Mouse (Mus musculus): Measurements from ENCODE around the gene Pakap.

Gene Pakap

DNA sequence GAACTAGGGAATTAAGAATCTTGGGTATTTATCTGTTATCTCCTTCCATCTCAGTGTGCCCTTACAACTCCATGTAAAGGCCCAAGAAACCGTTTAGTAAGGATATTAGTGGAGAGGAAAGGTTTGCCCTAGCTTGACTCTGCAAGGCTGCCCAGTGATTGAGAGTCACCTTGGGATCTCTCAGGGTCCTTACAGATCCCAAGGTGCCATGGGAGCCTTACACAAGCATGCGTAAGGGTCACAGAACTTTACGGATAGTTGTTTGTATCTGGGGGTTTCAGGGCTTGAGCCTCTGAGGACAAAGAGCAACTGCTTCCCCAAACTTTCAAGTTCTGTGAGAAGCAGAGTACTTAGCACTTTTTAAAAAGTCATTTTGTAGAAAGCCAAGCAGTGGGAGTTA is 6.2 kb downstream of the Pakap start:
- DNase-seq (ENCODE audit: inconsistent ontology term): no peak

DNA sequence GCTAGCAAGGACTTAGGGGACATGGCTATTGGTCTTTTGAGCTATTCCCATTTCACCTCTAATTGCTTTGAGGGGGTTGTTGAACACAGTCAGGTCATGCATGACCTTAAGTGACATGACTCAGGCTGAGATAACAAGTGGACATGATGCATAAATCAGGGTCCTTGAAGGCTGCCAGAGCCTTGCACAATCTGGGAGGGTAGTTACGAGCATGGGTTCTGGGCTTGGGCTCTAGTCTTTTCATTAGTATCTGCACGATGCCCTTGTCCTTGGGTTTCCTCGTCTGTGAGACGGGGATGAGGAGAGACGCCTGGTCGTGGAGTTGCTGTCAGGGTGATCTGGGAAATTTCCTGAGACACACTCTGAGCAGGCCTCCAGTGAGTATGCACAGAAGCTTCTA is 6.7 kb downstream of the Pakap start:
- no peak for DNase-seq (ENCODE audit: inconsistent ontology term)

DNA sequence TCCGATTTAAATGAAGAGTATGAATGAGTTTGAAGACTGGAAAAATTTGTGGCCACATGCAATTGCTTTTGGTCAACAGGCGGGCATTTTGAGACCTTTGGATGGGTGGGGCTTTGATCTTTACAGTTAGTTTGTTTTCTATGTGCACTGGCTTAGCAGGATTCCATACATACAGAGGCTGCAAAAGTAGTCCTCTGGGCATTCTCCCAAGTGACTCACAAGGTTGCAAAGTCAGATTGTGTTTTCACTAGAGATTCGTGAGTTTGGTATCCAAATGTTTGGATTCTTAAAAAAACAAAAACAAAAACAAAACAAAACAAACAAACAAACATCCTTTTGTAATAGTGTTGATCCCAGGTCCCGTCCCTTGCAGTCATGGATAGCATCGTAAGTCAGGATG is 7.7 kb downstream of the Pakap start:
- no peak for DNase-seq (ENCODE audit: inconsistent ontology term)

DNA sequence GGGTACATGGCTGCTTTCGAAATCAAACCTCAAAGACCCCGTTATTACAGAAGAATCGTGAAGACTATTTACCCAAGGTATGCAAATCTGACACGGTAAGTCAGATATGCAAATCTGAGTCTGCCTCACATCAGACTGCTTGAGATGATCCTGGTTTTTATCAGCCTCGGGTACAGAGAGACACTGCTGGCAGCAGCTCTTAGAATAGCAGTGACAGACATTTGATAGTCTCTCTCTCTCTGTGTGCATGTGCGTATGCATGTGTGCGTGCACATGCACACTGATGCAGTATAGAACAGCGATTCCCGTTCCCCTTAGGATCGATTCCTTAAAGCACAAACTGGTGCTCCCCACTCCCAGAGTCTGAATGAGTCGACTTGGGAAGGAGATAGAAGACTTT is 8.1 kb downstream of the Pakap start:
- DNase-seq (ENCODE audit: inconsistent ontology term): no peak

DNA sequence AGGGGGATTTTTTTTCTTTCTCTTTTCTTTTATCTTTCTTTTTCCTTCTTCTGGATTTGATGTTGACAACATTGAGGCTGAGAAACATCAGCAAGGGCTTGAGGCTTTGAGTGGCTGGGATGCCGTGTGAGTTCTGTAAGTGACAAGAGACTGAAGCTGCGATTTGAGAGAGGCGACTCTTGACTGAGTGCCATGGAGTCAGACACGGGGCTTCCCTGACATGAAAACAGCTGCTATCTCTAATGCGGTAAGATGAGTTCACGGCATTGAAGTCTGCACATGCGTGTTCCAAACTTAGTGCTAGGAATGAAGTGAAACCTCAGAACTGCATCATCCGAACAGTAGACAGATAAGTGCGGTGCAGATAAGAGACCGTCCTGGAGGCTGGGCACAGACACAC is 11.7 kb downstream of the Pakap start:
- DNase-seq (ENCODE audit: inconsistent ontology term): no peak

DNA sequence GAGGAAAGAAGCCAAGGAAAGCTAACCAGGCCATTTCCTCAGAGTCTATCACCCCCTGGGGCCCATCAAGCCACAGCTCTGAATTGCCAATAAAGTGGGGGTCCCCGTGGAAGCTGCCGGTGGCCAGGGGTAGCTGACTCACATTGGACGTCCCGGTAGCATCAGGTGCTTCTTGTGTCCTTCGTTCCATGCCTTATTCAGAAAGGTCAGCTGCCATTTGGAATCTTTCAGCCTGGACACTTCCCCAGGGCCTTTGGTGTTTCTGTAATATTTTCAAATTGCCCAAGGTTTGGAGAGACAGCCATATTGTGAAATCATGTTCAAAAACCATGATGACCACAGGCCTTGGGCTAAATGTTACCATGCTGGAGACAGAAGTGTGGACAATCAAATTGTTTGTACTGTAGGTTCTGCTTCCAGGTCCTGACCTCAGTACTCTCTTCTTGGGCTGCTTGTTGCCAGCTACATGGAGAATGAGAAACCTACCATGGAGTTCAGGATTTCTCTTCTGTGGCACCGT is 17.4 kb downstream of the Pakap start:
- DNase-seq (ENCODE audit: inconsistent ontology term): no peak

DNA sequence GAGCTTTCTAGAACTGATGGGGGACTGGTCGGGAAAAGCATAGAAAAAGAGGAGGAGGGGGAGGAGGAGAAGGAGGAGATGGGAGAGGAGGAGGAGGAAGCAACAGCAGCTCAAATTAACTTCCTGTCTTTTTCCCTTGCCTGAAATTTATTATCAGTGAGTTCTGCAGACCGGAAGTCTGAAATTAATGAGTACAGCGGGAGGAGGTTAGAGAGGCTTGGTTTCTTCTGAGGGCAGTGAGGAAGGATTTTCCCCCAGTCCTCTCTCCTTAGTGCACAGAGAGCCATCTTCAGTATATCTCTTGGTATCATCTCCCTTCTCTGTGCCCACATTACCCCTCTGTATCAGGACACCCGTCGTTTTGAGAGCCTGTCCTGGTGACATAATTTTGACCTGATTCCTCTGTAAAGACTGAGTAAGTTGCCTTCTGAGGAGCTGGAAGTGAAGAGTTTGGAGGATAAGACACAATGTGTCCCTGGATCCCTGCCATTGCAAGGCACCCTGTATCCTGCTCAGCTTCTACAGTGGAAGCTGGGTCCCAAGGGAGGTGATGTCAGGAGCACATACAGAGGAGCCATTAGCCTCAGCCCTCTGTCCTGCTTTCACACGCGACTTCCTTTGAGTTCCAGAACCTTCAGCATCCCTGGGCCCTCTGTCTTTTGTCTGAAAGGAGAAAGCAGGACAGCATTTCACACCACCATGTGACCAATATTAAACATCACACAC is 19.1 kb downstream of the Pakap start:
- DNase-seq (ENCODE audit: inconsistent ontology term): no peak

DNA sequence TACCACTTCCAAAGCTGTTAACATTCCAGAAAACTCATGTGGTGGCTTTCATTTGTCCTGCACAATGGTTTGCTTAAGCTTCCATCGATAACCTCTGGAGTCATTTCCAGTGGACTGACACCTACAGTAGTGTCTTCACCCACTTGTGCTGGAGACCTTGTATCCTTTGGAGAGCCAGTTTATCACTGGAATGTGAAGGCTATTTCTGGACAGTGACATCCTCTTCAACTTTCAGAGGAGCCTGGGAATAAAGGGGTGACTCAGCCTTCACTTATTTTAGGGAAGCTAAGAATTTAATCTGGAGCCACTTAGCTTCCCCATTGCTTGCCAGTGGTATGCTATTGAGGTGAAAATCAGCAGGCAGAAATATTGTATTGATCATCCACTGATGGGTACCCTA is 20.4 kb downstream of the Pakap start:
- DNase-seq (ENCODE audit: inconsistent ontology term): peak; percentile 68

DNA sequence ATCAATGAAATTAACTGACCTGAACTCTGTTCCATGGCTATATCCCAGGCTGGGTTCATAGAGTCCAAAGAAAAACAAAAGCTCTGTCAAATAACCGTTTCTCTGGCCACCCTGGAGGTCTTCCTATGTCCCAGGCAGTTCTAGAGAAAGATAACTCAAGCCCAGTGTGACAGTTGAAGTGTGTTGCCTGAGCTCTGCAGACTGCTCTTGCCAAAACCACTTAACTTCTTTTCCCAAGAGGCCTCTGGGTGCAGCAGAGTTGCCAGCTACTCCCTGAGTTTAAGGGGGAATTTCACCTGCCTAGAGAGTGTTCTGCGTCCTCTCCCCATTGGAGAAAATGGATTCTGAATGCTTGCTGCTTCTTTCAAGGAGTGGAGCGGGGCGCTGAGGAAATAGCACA is 24.8 kb downstream of the Pakap start:
- no peak for DNase-seq (ENCODE audit: inconsistent ontology term)

DNA sequence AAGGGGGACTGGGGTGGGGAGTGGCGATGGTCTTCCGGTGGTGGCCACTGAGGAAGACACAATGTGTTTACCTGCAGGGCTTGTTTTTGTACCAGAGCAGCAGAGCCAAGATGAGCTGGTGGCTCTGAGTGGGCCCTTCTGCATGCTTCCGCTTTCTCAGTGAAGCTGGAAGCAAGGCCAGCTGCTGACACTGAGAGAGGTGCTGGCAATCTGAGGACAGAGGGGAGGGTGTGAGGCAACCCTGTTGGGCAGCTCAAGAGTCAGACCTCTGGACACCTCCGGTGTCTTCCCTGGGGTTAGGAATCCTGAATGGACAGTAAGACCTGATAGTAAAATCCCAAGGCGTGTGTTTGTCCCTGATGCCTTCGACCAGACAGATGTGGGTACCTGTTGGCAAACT is 32.0 kb downstream of the Pakap start:
- no peak for DNase-seq (ENCODE audit: inconsistent ontology term)

DNA sequence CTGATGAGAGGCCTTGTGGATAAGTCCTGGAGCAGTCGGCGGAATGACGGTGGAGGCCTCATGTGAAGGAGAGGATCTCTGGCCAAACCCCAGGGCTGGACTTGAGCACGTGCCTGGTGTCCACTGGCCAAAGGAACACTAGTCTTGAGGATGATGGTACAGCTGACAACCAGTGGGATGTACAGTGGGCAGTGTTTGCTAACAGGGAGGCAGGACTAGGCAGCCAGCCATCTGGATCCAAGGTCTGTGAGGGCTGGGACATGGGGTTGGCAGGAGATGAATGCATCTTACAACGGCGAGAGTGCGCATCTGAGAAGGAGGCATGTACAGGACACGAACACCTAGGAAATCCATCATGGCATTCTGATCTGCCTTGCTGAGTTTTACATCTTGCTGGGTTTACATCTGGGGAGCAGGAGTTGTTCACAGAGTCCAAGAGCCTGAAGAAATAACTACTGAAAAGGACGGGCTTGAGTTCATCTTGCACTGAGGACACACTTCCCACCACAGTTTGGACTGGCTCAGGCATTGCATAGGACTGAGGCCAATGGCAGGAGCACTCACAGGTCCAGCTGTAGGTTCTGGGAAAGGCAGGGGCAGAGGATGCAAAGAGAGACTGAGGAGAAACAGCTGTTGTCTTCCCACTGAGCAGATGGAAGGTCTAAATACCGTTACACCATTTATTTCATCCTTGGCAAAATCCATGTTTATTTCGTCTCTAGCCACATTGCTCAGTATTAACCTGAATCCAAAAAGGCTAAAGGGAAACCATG is 32.9 kb downstream of the Pakap start:
- no peak for DNase-seq (ENCODE audit: inconsistent ontology term)

DNA sequence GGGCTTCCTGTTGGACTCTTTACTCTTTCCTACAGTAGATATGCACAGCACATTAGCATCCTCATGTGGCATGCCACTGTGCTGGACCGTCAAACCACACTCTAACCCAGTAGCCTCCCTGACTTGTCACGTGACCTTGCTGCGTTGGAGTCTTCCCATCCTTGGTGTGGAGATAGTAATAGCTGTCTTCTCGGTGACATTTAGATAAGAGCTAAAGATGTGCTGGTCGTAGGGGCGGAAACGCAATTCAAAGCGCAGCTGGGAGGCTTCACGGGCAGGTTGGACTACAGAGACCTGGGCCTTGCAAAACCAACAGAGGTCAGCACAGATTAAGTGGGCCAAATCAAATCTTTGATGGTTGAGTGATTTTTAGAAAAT is 33.5 kb downstream of the Pakap start:
- no peak for DNase-seq (ENCODE audit: inconsistent ontology term)

DNA sequence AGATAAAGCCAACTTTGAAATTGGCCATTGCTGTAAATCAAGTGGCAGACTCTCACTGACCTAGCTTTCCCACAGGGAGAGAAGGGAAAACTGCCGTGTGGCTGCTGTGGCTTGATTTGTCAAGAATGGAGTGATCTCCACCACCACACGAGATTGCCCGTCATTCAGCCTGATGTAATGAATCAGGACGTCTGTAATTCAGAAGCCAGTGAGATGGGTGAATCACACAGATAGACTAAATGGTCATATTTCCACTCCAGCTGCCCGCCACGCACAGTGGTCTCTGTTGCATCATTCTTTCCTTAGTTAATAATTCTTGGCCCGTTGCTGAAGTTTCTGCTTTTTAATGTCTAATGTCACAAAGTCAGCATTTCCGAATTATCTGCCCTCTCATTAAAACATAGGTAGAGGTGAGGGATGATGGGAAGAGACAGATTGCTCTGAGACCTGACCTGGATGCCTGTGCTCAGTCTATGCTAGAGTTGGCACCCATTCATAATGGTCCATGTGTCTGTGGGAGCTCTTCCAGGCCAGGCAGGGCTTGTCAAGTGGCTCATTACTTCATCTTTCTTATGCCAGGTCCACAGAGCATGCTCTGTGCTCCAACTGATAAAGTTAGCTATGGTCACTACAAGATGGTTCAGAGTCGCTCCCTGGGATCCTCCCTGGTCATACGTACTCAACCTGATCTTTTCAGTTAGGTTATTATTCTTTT is 34.1 kb downstream of the Pakap start:
- peak; percentile 73 for DNase-seq (ENCODE audit: inconsistent ontology term)

DNA sequence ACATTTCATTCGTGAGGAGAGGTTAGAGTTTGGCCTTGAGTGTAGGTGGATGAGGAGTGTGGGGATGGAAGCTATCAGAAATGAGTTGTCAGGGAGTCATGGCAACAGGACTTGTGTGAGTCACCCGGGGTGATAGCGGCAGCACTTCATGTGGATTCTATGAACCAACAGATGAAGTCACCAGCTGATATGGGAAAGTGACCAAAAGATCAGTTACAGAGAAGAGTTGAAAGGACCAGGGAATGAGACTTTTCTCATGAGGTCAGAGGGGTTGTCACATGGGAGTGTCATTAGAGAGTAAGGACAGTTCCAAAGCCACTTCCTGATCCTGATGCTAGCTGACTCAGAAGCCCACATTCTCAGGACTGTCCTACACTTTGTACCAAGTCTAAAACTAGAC is 38.3 kb downstream of the Pakap start:
- DNase-seq (ENCODE audit: inconsistent ontology term): peak; percentile 61

DNA sequence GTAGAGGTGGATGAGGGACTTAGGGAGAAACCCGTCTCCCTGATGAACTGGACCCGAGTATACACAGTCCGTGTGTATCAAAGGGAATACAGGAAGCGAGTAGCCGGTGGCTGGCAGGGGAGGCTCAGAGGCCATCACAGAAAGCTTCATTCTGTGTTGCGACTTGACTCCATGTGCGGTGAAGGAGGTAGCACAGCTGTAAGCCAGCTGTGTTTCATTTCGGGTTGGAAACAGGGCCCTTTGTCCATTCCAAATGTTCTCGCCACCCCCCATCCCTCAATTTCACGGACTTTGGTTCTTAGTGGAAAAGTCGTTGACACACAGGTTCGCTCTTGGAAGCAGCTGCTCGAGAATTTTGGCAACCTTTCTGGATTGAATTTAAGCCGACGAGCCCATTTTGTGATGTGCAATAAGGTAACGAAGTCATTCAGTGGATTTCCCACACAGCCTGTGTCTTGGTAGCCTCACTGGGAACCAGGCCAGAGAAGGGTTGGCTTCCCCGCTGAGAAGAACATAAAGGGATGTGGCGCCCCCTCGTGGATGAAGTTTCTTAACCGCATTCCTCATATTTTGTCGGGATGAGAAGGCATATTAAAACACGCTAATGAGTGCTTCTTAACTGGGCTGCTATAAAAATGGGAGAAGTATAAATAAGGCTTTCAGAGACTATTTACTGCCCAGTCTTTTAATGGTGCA is 39.4 kb downstream of the Pakap start:
- peak; percentile 87 for DNase-seq (ENCODE audit: inconsistent ontology term)

DNA sequence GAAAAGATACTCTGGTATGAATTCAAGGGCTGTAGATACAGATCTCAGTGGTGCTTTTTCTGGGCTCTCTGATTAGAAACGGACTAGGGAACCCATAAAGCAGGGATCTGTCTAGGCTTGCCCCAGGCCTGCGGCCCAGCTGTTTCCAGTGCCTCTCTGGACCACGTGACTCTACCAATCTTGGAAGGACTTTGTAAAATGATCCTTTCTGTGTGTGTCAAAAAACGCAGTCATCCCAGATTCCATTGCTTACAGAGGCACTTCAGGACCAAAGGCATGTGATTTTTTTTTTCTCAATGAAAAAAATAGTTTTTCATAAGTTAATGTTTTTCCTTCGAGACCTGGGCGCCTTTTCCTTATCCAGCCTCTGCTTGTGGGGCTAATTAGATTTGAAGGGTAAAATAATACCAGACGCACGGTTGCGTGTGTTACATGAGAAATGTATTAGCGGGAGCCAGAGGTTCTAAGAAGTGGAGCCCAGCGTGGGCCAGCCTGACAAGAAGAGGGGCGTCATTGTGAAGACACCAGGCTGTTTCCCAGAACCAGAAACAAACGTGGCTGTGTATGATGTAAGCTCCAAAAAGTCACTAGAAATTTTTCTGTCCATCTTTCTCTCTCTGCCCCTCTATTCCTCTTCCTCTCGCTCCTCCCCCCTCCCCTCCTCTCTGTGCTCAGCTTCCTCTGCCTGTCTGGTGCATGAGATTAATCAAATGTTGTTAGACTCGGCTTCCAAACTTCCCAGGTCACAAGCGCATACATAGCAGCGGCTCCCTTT is 43.5 kb downstream of the Pakap start:
- DNase-seq (ENCODE audit: inconsistent ontology term): no peak

DNA sequence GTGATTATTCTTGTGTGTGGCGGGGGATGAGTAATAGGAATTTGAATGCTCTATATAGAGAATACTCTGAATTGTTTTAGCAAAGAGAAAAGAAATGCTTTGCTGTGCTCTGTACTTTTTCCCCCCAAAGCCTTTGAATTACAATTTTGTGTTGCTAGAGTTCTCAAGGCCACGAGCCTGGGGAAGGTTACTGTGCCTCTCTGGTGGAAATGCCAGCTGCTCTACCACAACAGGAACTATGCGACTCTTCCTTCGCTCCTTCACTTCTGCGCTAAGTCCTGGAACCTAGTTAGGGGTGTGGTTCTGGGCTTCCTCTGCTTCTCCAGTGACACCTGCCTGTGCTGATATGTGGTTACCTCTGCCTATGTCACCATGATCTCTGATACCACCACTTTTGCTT is 44.7 kb downstream of the Pakap start:
- DNase-seq (ENCODE audit: inconsistent ontology term): no peak

DNA sequence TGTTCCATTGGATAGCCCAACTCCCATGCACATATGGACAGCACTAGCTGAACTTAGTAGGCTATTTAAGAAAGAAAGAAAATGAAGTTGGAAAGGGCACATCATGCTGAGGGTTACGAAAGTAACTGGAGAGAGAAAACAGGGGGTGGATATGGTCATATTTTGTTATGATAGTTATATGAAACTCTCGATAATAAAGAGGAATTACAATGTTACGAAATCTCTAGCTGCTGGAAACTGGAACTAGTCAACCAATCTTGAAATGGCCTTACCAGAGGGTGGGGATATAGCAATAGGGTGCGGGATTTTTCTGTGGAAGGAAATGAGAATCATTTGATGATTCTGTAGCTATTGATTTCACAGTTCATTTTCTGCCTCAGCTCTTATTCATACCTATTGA is 46.7 kb downstream of the Pakap start:
- no peak for DNase-seq (ENCODE audit: inconsistent ontology term)

DNA sequence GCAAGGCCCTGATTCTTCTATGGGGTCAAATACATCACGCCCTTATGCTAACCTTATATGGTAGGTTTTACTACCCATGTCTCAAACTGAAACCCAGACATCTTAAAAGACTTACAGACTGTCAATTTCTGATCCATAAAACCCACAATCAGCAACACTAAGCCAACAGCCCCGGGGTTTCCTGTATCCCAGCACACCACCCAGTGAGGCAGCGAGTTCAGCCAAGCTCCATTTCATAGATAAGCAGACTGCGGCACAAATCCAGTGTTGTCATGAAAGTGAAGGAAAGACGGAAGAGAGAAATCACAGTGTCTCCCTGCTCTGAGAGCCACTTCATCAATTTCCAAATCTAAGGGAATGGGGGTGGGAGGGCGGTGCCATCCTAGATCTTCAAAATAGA is 50.8 kb downstream of the Pakap start:
- no peak for DNase-seq (ENCODE audit: inconsistent ontology term)

DNA sequence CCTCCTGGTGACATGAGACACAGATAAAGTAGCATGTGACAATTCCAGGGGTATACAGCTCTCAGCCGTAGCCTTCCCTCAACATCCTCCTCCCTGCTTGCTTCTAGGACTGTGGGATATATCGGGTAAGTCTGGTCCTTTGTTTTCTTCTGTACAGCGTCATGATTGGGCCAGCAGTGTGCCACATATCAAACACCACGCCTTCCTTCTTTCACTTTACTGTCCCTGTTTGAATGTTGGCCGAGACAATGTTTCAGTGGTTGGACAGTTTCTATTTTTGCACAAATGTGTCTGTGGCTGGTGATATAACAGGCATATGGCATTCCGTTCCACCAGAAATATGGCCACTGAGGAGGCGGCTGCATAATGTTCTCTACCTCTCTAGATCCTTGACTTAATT is 54.8 kb downstream of the Pakap start:
- DNase-seq (ENCODE audit: inconsistent ontology term): no peak

DNA sequence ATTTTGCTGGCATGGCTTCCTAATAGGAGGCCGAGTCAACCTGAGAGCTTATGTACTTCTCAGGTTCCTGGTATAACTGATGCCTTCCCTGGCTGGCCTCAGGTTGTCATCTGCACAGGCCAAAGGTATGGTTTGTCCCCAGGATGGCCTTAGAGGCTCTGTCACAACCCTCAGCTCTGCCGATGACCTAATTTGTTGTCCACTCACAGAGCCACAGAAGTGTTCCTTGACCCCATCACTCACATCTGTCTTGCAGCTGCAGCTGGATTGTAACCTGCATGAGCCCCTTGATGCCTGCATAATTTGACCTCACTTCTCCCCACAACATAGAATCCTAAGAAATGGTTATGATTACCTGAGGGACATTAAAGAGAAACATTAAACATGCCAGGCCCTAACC is 56.8 kb downstream of the Pakap start:
- no peak for DNase-seq (ENCODE audit: inconsistent ontology term)
